Mouse (Mus musculus) lung, postnatal 0 days (tissue): ENCODE measurements at regions not wholly inside any gene's neighbourhood (a gene's known extent, or its start where the extent isn't known, plus 50 kb on each side); places are given as distances from the start of the nearest gene placed in this dataset.

Experiments used
- ATAC-seq: fragments of 200-750 bp; cut with Nextera tagmentation; 2 replicates; pipeline ENCODE4 v1.8.0; 2017; ENCODE audit warnings: moderate library complexity
- DNase-seq: peaks from one replicate; pipeline ENCODE4 v3.0.0-alpha.2; 2016; ENCODE audit warnings: low spot score
- H3K27ac ChIP-seq: fragments of 300-500 bp; sonication (generic); 2 replicates; pipeline ENCODE4 v1.5.1; 2014; ENCODE audit warnings: antibody characterized with exemption, mild to moderate bottlenecking, low read length, mixed read lengths
- H3K27me3 ChIP-seq: fragments of 300-500 bp; sonication (generic); replicated peaks from 2 replicates; pipeline ENCODE4 v1.6.1; 2014; ENCODE audit warnings: low read length, mixed read lengths; ENCODE audit not compliant: insufficient read depth
- H3K36me3 ChIP-seq: fragments of 300-500 bp; sonication (generic); 2 replicates; pipeline ENCODE4 v1.6.1; 2014; ENCODE audit warnings: low read length, mixed read lengths; ENCODE audit not compliant: insufficient read depth
- H3K4me1 ChIP-seq: fragments of 300-500 bp; sonication (generic); 2 replicates; pipeline ENCODE4 v1.6.1; 2014; ENCODE audit warnings: antibody characterized with exemption, low read depth, low read length, mixed read lengths; ENCODE audit not compliant: insufficient read depth
- H3K4me2 ChIP-seq: fragments of 300-500 bp; sonication (generic); replicated peaks from 2 replicates; pipeline ENCODE4 v1.6.1; 2014; ENCODE audit warnings: low read depth, mild to moderate bottlenecking, low read length, moderate library complexity, mixed read lengths
- H3K4me3 ChIP-seq: fragments of 300-500 bp; sonication (generic); 2 replicates; pipeline ENCODE4 v1.5.1; 2014; ENCODE audit warnings: low read depth, low read length
- H3K9ac ChIP-seq: fragments of 300-500 bp; sonication (generic); replicated peaks from 2 replicates; pipeline ENCODE4 v1.6.1; 2014; ENCODE audit warnings: low read depth, mild to moderate bottlenecking
- H3K9me3 ChIP-seq: fragments of 300-500 bp; sonication (generic); 2 replicates; pipeline ENCODE4 v1.6.1; 2016; ENCODE audit warnings: low read length, mixed read lengths
- CTCF ChIP-seq: IDR thresholded peaks from 2 replicates; pipeline ENCODE4 v1.5.1; 2016; ENCODE audit warnings: antibody characterized with exemption, mild to moderate bottlenecking
- EP300 ChIP-seq: IDR thresholded peaks from 2 replicates; pipeline ENCODE4 v1.6.1; 2016; ENCODE audit warnings: antibody characterized with exemption, mild to moderate bottlenecking, control low read depth
- WGBS: fragments of 180-500 bp; shearing (Covaris S2); extraction: QIAGEN DNeasy Blood & Tissue Kit; methylation state at CpG from one replicate; pipeline ENCODE4 v1.1.7; 2014; 5-methylcytosine and 5-hydroxymethylcytosine counted together

DNA sequence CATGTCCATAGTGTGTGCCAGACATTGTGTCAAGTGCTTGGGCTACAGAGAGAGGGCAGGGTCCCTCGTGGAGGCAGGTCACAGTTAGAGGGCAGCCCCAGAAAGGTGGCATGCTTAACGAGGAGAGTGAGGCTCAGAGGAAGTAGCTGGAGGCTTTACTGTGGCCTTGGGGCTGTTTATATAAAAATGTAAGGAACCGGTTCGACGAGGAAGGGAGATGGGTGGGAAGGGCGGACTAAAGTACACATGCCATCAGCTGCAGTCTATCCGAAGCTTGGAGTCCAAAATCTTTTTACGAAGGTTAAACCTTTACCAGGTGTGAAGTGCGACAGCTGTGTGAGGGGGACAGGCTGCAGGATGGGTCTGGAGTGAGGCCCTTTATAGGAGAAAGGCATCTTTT lies 115.5 kb upstream of the Klf14 start:
- no peak for TF ChIP-seq EP300
- Histone ChIP-seq H3K4me1 (peaks cover 30% of the 10 kb centered on the region), H3K27me3 (no peaks in the 10 kb centered on the region), H3K36me3 (no peaks in the 10 kb centered on the region), H3K4me2 (no peak overlapping the region), H3K9ac (no peak overlapping the region), H3K9me3 (no peaks in the 10 kb centered on the region), H3K4me3 (no peak overlapping the region), H3K27ac (peak overlapping the region; percentile 65)
- WGBS, result 30% methylated on average over 9 of the region's 9 CpGs
- DNase-seq (peak; percentile 79), ATAC-seq (no peak)

DNA sequence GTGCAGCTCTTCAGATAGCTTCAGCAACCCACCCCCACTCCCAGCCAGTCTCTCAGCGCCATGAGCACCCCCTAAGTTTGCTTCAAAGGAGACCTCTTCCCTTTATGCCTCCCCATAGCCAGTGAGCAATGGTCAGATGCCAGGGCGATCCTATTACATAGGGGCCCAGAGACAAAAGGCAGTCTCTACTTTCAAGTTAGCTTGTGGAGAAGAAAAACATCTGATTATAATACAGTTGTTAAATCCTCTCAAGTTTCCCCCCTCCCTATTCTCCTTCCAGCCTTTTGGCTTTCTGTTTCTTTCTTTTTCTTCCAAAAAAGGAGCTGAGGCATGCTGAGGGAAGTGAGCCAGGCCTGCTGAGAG lies 116.3 kb upstream of the Klf14 start:
- DNase-seq, result no peak
- H3K27me3 ChIP-seq, result no peaks in the 10 kb centered on the region
- H3K4me3 ChIP-seq, result no peak overlapping the region
- H3K9ac ChIP-seq, result no peak overlapping the region
- ATAC-seq, result no peak
- H3K36me3 ChIP-seq, result no peaks in the 10 kb centered on the region
- WGBS, result 50% methylated on average over 2 of the region's 2 CpGs
- TF ChIP-seq CTCF (no peak), EP300 (no peak)
- no peaks in the 10 kb centered on the region for H3K9me3 ChIP-seq
- H3K4me1 ChIP-seq, result peaks cover 30% of the 10 kb centered on the region
- H3K27ac ChIP-seq, result peak overlapping the region; percentile 65
- no peak overlapping the region for H3K4me2 ChIP-seq

DNA sequence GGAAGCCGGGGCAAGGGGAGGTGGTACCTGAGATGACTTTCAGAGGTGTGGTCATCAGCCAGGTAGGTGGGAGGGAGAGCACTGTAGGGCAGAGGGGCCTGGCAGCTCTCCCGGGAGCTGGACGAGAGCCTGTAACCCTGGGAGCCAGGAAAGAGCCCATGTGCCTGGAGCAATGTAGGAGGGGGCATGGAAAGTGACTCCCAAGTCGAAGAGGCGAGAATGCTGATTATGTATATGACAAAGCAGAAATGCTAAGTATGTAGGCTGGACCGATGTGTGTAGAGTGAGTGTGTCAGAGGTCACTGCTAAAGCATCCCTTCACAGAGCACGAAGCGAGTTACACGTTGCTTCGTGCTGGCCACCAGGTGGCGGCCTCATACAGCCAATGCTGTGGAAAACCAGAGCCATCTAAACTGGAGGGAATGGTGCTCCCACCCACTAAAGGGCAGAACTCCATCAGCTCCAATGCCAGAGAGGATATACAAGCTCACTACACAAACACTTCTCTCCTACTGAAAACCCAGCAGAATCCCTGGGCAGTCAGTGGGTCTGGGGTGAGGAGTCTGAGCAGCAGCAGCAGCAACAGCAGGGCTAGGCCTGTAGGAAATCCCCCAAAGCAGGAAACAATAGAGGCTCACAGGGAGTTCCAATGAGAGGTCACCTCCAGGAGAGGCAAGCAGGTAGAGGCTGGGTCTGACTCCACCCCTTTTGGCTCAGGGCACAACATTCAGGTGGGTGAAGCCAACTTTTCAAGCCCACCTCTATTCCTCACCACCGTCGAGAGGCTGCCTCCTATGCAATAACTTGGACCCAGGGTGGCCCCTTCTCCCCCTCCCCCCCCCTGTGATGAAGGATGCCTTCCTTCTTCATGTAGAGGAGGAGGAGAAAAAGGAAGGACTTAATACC lies 116.9 kb upstream of the Klf14 start:
- H3K4me1 ChIP-seq, result peaks cover 27% of the 10 kb centered on the region; the same call in 1 of the 2 replicates
- DNase-seq (peak; percentile 96), ATAC-seq (peak; percentile 76)
- no peaks in the 10 kb centered on the region for H3K27me3 ChIP-seq
- H3K36me3 ChIP-seq, result no peaks in the 10 kb centered on the region
- WGBS, result 24% methylated on average over 13 of the region's 13 CpGs
- H3K9me3 ChIP-seq, result no peaks in the 10 kb centered on the region
- H3K9ac ChIP-seq, result no peak overlapping the region
- H3K4me3 ChIP-seq, result no peak overlapping the region
- H3K27ac ChIP-seq, result peak overlapping the region; percentile 65
- peak; percentile 72 for TF ChIP-seq EP300
- peak; percentile 99 for TF ChIP-seq CTCF
- H3K4me2 ChIP-seq, result no peak overlapping the region

DNA sequence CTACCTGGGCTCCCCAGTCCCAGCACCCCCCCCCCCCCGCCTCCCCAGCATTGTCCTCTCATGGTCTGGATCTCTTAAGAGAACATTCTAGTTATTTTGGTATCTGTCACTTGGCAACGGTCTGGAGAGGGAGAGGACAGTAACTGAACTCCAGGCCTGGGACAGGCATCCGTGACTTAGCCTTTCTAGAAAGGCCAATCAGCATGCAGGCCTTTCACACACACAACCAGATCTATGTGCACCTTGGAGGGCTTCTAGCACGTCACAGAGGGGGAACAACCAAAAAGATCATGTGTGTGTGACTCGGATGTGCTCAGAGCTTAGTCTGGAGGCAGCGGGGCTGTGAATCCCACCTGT lies 117.6 kb upstream of the Klf14 start:
- Histone ChIP-seq H3K27me3 (no peaks in the 10 kb centered on the region), H3K9me3 (no peaks in the 10 kb centered on the region), H3K36me3 (no peaks in the 10 kb centered on the region), H3K9ac (no peak overlapping the region), H3K27ac (no peak overlapping the region), H3K4me3 (no peak overlapping the region), H3K4me1 (peaks cover 27% of the 10 kb centered on the region; the same call in 1 of the 2 replicates), H3K4me2 (no peak overlapping the region)
- no peak for DNase-seq
- TF ChIP-seq EP300, result no peak
- TF ChIP-seq CTCF, result no peak
- 70% methylated on average over 6 of the region's 6 CpGs for WGBS
- ATAC-seq, result no peak

DNA sequence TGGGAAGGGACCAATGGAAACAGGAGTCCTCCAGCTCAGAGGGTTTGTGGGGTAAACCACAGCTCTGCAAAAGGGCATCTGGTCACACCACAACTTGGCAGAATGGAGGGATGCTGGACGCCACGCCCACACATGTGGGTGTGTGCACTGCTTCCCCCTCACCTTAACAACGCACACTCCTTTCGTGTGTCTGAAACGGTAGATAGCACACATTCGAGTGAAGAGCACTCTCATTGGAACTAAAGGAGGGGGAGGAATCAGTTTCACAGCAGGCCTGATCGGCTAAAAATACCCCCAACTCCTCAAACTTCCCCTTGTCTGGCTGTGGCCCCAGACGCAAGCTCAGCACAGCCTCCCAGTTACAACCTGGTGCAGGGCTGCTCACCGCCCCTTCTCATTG lies 118.3 kb upstream of the Klf14 start:
- H3K4me2 ChIP-seq, result no peak overlapping the region
- ATAC-seq, result no peak

DNA sequence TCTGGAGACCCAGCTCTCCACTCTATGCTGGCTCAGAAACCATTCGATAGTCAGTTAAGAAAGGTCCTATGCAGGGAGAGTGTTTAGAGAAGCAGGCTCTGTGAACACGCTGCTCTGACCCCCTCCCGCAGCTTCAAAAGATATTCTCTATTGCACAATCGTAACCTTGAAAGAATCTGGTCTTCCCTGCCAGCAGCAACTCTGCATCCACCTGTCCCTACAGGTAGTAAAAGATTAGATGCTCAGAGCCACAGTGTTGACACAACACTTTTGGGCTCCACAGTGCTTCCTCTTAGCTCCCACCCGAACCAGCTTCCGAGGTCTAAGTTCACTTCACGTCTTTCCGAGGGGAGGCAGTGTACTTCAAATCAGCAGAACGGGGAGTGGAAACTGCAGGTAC lies 118.9 kb upstream of the Klf14 start:
- no peaks in the 10 kb centered on the region for H3K36me3 ChIP-seq
- 47% methylated on average over 9 of the region's 9 CpGs for WGBS
- no peak overlapping the region for H3K9ac ChIP-seq
- TF ChIP-seq CTCF (no peak), EP300 (0 out of 2 replicates have a peak, but pooled peaks have one; percentile 9)
- DNase-seq (peak; percentile 65), ATAC-seq (no peak)
- H3K27ac ChIP-seq, result peak overlapping the region; percentile 81
- H3K27me3 ChIP-seq, result no peaks in the 10 kb centered on the region
- H3K4me2 ChIP-seq, result no peak overlapping the region
- H3K9me3 ChIP-seq, result no peaks in the 10 kb centered on the region
- peaks cover 29% of the 10 kb centered on the region; the same call in 1 of the 2 replicates for H3K4me1 ChIP-seq
- H3K4me3 ChIP-seq, result no peak overlapping the region

More for the DNA sequence above, 118.3 kb upstream of the Klf14 start:
- WGBS, result 61% methylated on average over 9 of the region's 9 CpGs
- Histone ChIP-seq H3K36me3 (no peaks in the 10 kb centered on the region), H3K9me3 (no peaks in the 10 kb centered on the region), H3K9ac (no peak overlapping the region), H3K4me1 (peaks cover 26% of the 10 kb centered on the region; the same call in 1 of the 2 replicates), H3K4me3 (no peak overlapping the region), H3K27ac (peak overlapping the region; percentile 81; the same call in 1 of the 2 replicates), H3K27me3 (no peaks in the 10 kb centered on the region)
- DNase-seq, result no peak
- TF ChIP-seq CTCF (no peak), EP300 (no peak)
